Mouse (Mus musculus) forebrain, embryonic 12.5 days (tissue): ENCODE data around the gene Gstt2. TPM values are rescaled to one million over a fixed set of nuclear protein-coding genes. Genes with fewer than 3 reads are reported as not detected.
"Not testable (repeated sequence)": the region's sequence is repeated elsewhere in the genome, so short reads cannot be mapped to it uniquely, and the experiment has no call there.

Experiments
- ATAC-seq: fragments of 200-750 bp; cut with Nextera tagmentation; 2 replicates; pipeline ENCODE4 v1.8.0; 2017; ENCODE audit warnings: moderate TSS enrichment; ENCODE audit not compliant: low FRiP score
- H3K27ac ChIP-seq: fragments of 300-500 bp; sonication (generic); 2 replicates; pipeline ENCODE4 v1.5.1; 2016; ENCODE audit warnings: mild to moderate bottlenecking
- H3K27me3 ChIP-seq: fragments of 300-500 bp; sonication (generic); 2 replicates; pipeline ENCODE4 v1.6.1; 2016; ENCODE audit warnings: mild to moderate bottlenecking
- H3K36me3 ChIP-seq: fragments of 300-500 bp; sonication (generic); replicated peaks from 2 replicates; pipeline ENCODE4 v1.6.1; 2016; ENCODE audit warnings: mild to moderate bottlenecking
- H3K4me1 ChIP-seq: fragments of 300-500 bp; sonication (generic); 2 replicates; pipeline ENCODE4 v1.6.1; 2016
- H3K4me2 ChIP-seq: fragments of 300-500 bp; sonication (generic); 2 replicates; pipeline ENCODE4 v1.6.1; 2016; ENCODE audit warnings: mild to moderate bottlenecking, moderate library complexity
- H3K4me3 ChIP-seq: fragments of 300-500 bp; sonication (generic); replicated peaks from 2 replicates; pipeline ENCODE4 v1.5.1; 2016; ENCODE audit warnings: mild to moderate bottlenecking
- H3K9ac ChIP-seq: fragments of 300-500 bp; sonication (generic); 2 replicates; pipeline ENCODE4 v1.6.1; 2016; ENCODE audit warnings: mild to moderate bottlenecking
- H3K9me3 ChIP-seq: fragments of 300-500 bp; sonication (generic); 2 replicates; pipeline ENCODE4 v1.6.1; 2016
- WGBS: fragments of 180-500 bp; shearing (Covaris S2); methylation state at CpG from one replicate; pipeline ENCODE4 v1.1.7; 2016; 5-methylcytosine and 5-hydroxymethylcytosine counted together
- polyA plus RNA-seq: library from polyadenylated mRNA; unstranded; fragments of >200 nt; fragmentation: Nextera tagmentation; extraction: Ambion mirVana; gene quantifications from 2 replicates; pipeline ENCODE4 v1.2.1, GENCODE M21; 2016

Gene Gstt2
- polyA plus RNA-seq, 1 experiment from 2014 or later, result 7.3 TPM

- peaks cover 17% of the 10 kb centered on the region for H3K4me1 ChIP-seq
- 0 out of 2 replicates have a peak overlapping the region, but pooled peaks have one; percentile 29 for H3K9ac ChIP-seq
- ATAC-seq, result peak; percentile 12; the same call in 1 of the 2 replicates
- 37% methylated on average over 10 of the region's 10 CpGs for WGBS
- peak overlapping the region; percentile 58 for H3K4me2 ChIP-seq
- H3K36me3 ChIP-seq, result no peaks in the 10 kb centered on the region
- H3K27ac ChIP-seq, result peak overlapping the region; percentile 88
- H3K4me3 ChIP-seq, result peak overlapping the region; percentile 33
- H3K27me3 ChIP-seq, result no peaks in the 10 kb centered on the region
- no peaks in the 10 kb centered on the region for H3K9me3 ChIP-seq
Measured at GRCm38 (mm10) chr10:75872025-75872914, 35.0 kb upstream of the Gstt2 start.

GRCm38 (mm10) chr10:75861587-75861986, 24.4 kb upstream of the Gstt2 start:
- no peak overlapping the region for H3K4me2 ChIP-seq
- H3K27me3 ChIP-seq, result no peaks in the 10 kb centered on the region
- H3K4me1 ChIP-seq, result peaks cover 35% of the 10 kb centered on the region
- no peak for ATAC-seq
- H3K36me3 ChIP-seq, result peaks cover 18% of the 10 kb centered on the region
- H3K9me3 ChIP-seq, result no peaks in the 10 kb centered on the region
- WGBS, result 66% methylated on average over 5 of the region's 5 CpGs
- no peak overlapping the region for H3K9ac ChIP-seq
- H3K27ac ChIP-seq, result 0 out of 2 replicates have a peak overlapping the region, but pooled peaks have one; percentile 54
- H3K4me3 ChIP-seq, result no peak overlapping the region

GRCm38 (mm10) chr10:75860746-75861145, 23.5 kb upstream of the Gstt2 start:
- peaks cover 35% of the 10 kb centered on the region for H3K4me1 ChIP-seq
- H3K9ac ChIP-seq, result peak overlapping the region; percentile 8; the same call in 1 of the 2 replicates
- WGBS, result 31% methylated on average over 7 of the region's 7 CpGs
- no peaks in the 10 kb centered on the region for H3K27me3 ChIP-seq
- peaks cover 20% of the 10 kb centered on the region for H3K36me3 ChIP-seq
- H3K9me3 ChIP-seq, result no peaks in the 10 kb centered on the region
- peak overlapping the region; percentile 94 for H3K27ac ChIP-seq
- peak overlapping the region; percentile 76 for H3K4me2 ChIP-seq
- peak overlapping the region; percentile 80; the same call in 1 of the 2 replicates for H3K4me3 ChIP-seq
- no peak for ATAC-seq

GRCm38 (mm10) chr10:75859786-75860470, 22.7 kb upstream of the Gstt2 start, which contains the start of gene Mif:
Mif (minus strand) TSS chr10:75860240.
- peaks cover 35% of the 10 kb centered on the region for H3K4me1 ChIP-seq
- under 1% methylated on average over 46 of the region's 46 CpGs for WGBS
- H3K9me3 ChIP-seq, H3K27me3 ChIP-seq: not testable (repeated sequence)
- H3K27ac ChIP-seq, result peak within 1 kb of the TSS; percentile 94
- H3K36me3 ChIP-seq, result peaks cover 20% of the 10 kb centered on the region
- H3K4me3 ChIP-seq, result peak within 1 kb of the TSS; percentile 80
- peak within 1 kb of the TSS; percentile 92 for H3K9ac ChIP-seq
- ATAC-seq, result peak; percentile 97
- peak within 1 kb of the TSS; percentile 76 for H3K4me2 ChIP-seq

GRCm38 (mm10) chr10:75859107-75859746, 22.0 kb upstream of the Gstt2 start:
- Histone ChIP-seq H3K27me3 (no peaks in the 10 kb centered on the region), H3K4me2 (peak overlapping the region; percentile 76)

GRCm38 (mm10) chr10:75857598-75857997, 20.4 kb upstream of the Gstt2 start:
- Histone ChIP-seq H3K4me3 (no peak overlapping the region), H3K27ac (no peak overlapping the region), H3K9ac (no peak overlapping the region), H3K27me3 (no peaks in the 10 kb centered on the region), H3K36me3 (peaks cover 20% of the 10 kb centered on the region), H3K4me1 (peaks cover 35% of the 10 kb centered on the region), H3K9me3 (no peaks in the 10 kb centered on the region), H3K4me2 (0 out of 2 replicates have a peak overlapping the region, but pooled peaks have one; percentile 2)
- 96% methylated on average over 4 of the region's 4 CpGs for WGBS
- ATAC-seq, result no peak

More at GRCm38 (mm10) chr10:75859107-75859746, 22.0 kb upstream of the Gstt2 start:
- Histone ChIP-seq H3K36me3 (peaks cover 20% of the 10 kb centered on the region), H3K9ac (peak overlapping the region; percentile 92), H3K27ac (peak overlapping the region; percentile 94), H3K9me3 (no peaks in the 10 kb centered on the region), H3K4me3 (peak overlapping the region; percentile 80), H3K4me1 (peaks cover 35% of the 10 kb centered on the region)
- ATAC-seq, result peak; percentile 67
- WGBS, result 2% methylated on average over 27 of the region's 27 CpGs

GRCm38 (mm10) chr10:75856976-75857375, 19.8 kb upstream of the Gstt2 start:
- Histone ChIP-seq H3K9ac (no peak overlapping the region), H3K9me3 (no peaks in the 10 kb centered on the region), H3K27ac (no peak overlapping the region), H3K4me2 (no peak overlapping the region), H3K27me3 (no peaks in the 10 kb centered on the region), H3K4me3 (no peak overlapping the region), H3K4me1 (peaks cover 35% of the 10 kb centered on the region), H3K36me3 (peaks cover 20% of the 10 kb centered on the region)
- no peak for ATAC-seq
- WGBS, result 85% methylated on average over 3 of the region's 3 CpGs

GRCm38 (mm10) chr10:75856155-75856907, 19.1 kb upstream of the Gstt2 start:
- no peaks in the 10 kb centered on the region for H3K9me3 ChIP-seq
- ATAC-seq, result no peak
- H3K4me3 ChIP-seq, result no peak overlapping the region
- no peaks in the 10 kb centered on the region for H3K27me3 ChIP-seq
- no peak overlapping the region for H3K27ac ChIP-seq
- H3K4me1 ChIP-seq, result peaks cover 36% of the 10 kb centered on the region
- 84% methylated on average over 11 of the region's 11 CpGs for WGBS
- no peak overlapping the region for H3K4me2 ChIP-seq
- H3K36me3 ChIP-seq, result peaks cover 20% of the 10 kb centered on the region
- no peak overlapping the region for H3K9ac ChIP-seq

- H3K4me3 ChIP-seq, result no peak overlapping the region
- WGBS, result 90% methylated on average over 15 of the region's 15 CpGs
- no peak overlapping the region for H3K9ac ChIP-seq
- H3K27ac ChIP-seq, result no peak overlapping the region
- no peaks in the 10 kb centered on the region for H3K9me3 ChIP-seq
- no peak overlapping the region for H3K4me2 ChIP-seq
- no peak for ATAC-seq
- H3K4me1 ChIP-seq, result peaks cover 33% of the 10 kb centered on the region
- H3K27me3 ChIP-seq, result no peaks in the 10 kb centered on the region
- peaks cover 20% of the 10 kb centered on the region for H3K36me3 ChIP-seq
Measured at GRCm38 (mm10) chr10:75855416-75855981, 18.3 kb upstream of the Gstt2 start.

GRCm38 (mm10) chr10:75854791-75855190, 17.6 kb upstream of the Gstt2 start:
- 86% methylated on average over 6 of the region's 6 CpGs for WGBS
- peaks cover 30% of the 10 kb centered on the region for H3K4me1 ChIP-seq
- H3K9ac ChIP-seq, result no peak overlapping the region
- no peak overlapping the region for H3K4me2 ChIP-seq
- no peaks in the 10 kb centered on the region for H3K9me3 ChIP-seq
- peaks cover 20% of the 10 kb centered on the region for H3K36me3 ChIP-seq
- ATAC-seq, result no peak
- no peak overlapping the region for H3K27ac ChIP-seq
- no peaks in the 10 kb centered on the region for H3K27me3 ChIP-seq
- H3K4me3 ChIP-seq, result no peak overlapping the region

- peaks cover 20% of the 10 kb centered on the region for H3K36me3 ChIP-seq
- no peak for ATAC-seq
- 49% methylated on average over 5 of the region's 5 CpGs for WGBS
- no peaks in the 10 kb centered on the region for H3K9me3 ChIP-seq
- peaks cover 32% of the 10 kb centered on the region for H3K4me1 ChIP-seq
- H3K27ac ChIP-seq, result no peak overlapping the region
- H3K9ac ChIP-seq, result no peak overlapping the region
- no peak overlapping the region for H3K4me2 ChIP-seq
- H3K27me3 ChIP-seq, result no peaks in the 10 kb centered on the region
- H3K4me3 ChIP-seq, result no peak overlapping the region
Measured at GRCm38 (mm10) chr10:75854096-75854495, 16.9 kb upstream of the Gstt2 start.
